Mouse (Mus musculus): ENCODE measurements around the gene Wnt16. TPM values are rescaled to one million over a fixed set of nuclear protein-coding genes. Genes with fewer than 3 reads are reported as not detected.
A peak's percentile ranks its signal among the peaks of the same experiment; 100 is the strongest.
"Not testable (repeated sequence)": the region's sequence is repeated elsewhere in the genome, so short reads cannot be mapped to it uniquely, and the experiment has no call there.

The Wnt16 gene
- not detected in 2 replicates for total RNA-seq (2017)

DNA sequence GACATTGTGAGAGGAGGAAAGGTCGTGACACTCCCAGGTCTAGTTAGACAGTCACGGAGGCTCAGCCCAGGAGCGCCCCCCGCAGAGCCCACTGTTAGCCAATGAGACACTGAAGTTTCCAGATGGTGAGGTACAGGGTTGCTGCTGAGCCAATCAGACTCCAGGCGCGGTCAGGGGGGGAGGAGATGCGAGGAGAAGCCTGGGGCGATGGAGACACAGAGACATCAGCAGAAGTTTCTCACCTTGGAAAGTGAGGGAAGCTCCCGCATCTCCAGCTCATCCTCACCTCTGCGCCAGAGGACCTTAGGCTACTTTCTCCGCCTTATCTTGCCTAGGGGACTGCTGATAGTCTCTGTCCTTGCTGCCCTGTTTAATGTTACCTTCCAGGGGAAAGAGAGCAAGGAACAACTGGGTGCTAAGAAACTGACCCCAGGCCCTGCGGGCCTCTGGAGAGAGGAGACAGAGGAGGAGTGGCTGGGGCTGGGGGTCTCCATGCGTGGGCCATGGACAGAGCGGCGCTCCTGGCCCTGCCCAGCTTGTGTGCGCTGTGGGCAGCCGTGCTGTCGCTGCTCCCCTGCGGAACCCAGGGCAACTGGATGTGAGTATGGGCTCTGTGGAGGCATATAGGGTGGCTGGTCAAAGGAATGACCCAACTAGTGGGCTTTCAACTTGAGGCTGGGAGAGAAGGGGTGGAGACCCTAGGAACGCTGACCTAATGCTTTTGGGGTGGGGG, at the start of gene Wnt16:
Wnt16 (plus strand) TSS at position 224 of the 733 bp plus-strand sequence.
- ATAC-seq (replicated peaks; ENCODE audit: low read depth, poor library complexity, severe bottlenecking) = peak; percentile 21; the same call in 1 of the 2 replicates

DNA sequence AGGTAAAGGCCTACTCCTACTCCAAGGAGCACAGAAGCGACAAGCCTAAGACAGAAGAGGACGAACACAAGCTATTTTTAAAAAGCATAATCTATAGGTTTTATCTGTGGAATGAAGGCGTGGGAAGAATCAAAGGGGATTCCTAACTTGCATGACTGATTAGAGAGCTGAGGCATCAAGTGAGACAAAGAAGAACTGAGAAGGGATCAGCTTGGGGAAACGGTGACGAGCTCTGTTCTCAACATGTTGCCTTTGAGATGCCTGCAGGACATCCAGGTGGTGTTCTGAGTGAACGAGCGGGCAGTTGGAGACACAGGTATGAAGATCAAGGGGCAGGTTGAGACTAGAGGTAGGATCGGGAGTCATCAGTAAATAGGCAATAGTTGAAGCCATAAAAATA, 44.7 kb upstream of the Wnt16 start:
- no peak for ATAC-seq (replicated peaks; ENCODE audit: low read depth, poor library complexity, severe bottlenecking)

DNA sequence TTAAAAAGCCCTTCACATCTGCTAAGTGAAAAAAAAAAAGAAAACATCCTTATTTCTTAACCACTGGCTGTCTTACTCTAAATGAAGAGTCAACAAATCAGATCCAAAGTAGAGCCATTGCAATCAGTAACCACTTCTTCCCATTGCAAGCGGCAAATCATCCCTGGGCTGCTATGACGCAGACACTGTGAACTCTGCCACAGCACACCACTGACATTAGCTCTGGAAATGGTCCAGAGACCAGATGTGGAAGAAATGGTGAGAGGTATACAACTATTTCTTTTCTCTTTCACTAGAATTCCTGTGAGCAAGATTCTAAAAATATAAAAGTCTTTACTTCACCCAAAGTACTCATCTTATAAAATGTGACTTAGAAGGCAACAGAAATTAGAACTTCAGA, 41.3 kb upstream of the Wnt16 start:
- no peak for ATAC-seq (replicated peaks; ENCODE audit: low read depth, poor library complexity, severe bottlenecking)

DNA sequence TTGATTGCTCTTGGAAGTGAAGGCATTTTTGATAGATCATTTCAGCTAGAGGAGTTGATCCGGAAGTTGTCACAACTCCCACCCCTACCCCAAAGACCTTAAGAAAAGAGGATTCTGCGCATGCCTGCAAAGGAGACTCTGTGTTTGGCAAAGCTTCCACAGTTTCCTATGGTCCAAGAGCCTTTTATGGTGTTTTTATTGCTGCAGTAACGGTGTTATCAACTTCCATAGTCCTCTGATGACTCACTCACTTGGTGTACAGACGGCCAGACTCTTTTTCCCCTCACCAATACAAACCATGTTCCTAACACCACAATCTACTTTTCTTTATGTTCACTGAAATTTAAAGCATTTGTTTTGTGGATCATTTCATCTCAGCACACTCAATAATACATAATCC, 29.2 kb upstream of the Wnt16 start:
- no peak for ATAC-seq (replicated peaks; ENCODE audit: low read depth, poor library complexity, severe bottlenecking)

DNA sequence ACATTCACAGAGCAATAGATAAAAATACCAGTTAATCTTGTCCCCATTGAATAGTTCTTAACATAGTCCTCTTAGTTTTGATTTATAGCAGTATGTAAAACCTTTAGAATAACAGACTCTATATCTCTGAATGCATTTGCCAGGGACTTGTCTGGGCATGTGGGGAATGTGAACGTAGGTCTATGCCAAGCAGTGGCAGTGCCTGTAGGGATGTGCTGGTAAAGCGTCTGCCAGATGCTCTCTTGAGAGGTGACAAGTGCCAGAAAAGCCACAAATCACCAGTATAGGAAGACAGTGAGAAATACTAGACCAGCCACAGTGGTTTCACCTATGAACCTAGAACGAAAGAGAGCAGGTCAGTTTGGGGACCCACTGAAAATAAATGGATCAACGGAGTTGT, 25.5 kb upstream of the Wnt16 start:
- no peak for ATAC-seq (replicated peaks; ENCODE audit: low read depth, poor library complexity, severe bottlenecking)

DNA sequence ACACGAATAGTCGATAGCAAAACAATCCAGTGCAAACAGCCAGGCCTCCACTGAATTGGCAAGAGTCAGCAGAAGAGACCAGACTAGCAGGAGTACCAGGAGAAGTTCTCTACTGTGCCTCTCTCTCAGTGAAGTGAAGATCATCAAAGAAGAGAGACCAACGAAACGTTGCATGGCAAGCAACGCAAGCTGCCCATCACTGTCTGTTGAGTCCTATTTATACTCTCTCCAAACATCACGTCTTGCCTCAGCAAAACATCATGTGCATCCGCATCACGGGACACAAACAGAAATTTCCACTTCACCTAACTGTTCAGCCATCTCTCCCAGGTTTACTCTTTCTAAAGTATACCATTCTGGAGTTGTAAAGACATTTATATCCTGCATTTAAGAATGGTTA, 23.9 kb upstream of the Wnt16 start:
- ATAC-seq (replicated peaks; ENCODE audit: low read depth, poor library complexity, severe bottlenecking) = not testable (repeated sequence)

DNA sequence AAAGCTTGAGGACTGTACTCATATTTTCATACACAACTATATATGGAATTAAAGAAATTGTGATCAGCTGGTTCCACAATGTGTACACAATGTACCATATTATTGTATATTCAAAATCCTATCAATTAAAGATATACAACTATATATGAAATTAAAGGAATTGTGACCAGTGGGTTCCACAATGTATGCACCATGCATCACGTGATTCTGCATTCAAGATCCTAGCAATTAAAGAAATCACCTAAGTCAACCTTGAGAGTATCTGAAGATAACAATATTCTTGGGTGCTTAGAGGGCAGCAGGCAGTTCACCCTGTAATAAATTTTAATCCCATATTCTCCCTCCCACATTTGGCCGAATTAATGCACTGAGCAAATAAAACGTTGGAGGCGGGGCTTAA, 22.0 kb upstream of the Wnt16 start:
- ATAC-seq (replicated peaks; ENCODE audit: low read depth, poor library complexity, severe bottlenecking) = no peak

DNA sequence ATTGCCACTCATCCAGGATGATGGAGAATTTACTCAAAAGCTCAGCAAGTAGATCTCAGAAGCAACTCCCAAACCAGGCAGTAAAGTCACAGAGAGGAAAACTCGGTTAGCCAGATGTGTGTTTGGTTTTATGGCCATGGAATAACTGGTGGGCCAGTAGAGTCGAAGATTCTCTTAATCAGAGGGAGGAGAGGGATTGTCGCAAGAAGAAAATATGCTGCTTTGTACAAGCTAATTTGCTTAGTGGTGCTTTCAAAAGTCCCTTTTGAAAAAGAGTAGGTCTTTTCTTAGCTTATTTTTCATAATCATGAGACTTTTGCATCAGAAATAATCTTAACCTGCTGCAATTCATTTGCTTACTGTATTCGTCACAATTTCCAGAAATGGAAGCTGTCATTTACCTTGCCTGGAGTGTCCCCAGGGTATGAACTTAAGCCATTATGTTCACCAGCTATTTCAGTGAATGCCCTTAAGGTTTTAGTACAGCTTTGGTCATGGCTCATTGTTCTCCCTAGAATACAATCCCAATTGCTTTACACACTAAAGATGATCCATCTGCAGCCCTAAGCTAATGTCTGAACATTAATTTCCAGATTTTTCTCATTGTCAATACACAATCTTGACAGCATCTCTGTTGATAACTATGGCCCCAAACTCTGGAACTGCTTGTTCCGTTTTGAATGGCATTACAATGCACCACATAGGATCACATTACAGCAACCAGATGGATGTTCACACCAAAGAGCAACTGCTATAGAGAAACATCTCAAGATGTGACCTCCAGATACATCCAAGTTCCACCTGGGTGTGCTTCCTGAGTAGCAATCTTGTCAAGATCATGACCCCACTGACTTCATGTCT, 20.0 kb upstream of the Wnt16 start:
- ATAC-seq (replicated peaks; ENCODE audit: low read depth, poor library complexity, severe bottlenecking) = no peak

DNA sequence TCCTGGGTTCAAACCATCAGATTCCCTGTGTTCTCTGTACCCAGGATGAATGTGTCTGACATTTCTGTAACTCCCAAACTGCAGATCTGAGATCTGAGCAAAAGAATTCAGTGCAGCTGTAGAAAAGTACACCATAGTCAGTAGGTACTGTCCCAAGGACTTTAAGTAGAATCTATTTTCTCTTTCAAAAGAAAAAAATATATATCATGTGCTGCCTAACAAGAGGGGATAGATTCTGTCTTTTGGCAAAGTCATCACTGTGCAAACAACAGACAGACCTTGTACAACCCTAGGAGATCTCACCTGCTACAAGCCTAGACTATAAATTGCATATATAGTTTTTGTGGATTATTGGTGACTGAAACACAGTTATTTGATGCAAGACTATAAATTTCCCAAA, 19.4 kb upstream of the Wnt16 start:
- ATAC-seq (replicated peaks; ENCODE audit: low read depth, poor library complexity, severe bottlenecking) = no peak

DNA sequence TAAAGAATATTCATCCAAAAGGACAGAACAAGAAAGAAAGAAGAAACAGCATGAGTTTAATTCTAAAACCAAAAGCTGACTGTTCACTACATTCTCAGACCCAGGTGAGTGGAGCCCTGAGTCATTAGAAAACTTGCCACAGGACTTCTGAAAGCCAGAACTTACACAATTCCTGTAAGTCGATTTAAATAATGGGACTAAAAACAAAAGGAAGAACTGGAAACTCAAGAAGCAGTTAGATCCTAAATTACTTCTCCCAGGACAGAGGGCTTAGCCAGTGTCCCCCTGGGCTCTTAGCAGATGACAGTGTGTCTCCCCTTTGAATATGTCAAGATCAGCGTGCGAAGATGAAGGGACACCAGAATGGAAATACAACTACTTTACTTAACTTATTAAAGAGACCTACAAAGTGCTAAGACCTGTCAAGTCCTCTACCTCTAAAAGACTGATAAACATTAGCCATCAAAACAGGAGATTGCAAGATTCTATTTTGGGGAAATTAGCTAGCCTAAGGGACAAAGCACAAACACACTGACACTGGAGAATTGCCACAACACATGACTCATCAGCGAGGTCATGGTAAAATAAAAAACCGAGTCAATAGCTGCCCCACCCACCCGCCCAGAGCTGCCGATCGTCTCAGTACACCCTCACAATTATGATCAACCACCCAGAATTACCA, 18.0 kb upstream of the Wnt16 start:
- ATAC-seq (replicated peaks; ENCODE audit: low read depth, poor library complexity, severe bottlenecking) = no peak

DNA sequence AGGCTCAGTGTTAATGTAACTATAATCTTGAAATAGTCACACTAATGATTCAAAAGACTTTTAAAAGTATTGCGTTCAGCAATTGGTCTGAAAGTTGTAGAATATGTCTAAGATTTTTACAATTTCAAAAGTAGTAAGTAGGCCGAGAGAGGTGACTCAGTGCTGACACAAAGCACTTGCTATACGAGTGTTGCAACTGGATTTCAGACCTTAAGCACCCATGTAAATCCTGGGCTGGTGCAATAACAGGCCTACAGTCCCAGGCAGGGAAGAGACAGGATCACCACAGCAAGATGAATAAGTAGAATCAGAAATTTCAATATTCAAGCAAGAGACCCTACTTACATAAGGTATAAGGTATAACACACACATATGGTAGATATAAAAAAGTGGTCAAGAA, 10.1 kb upstream of the Wnt16 start:
- no peak for ATAC-seq (replicated peaks; ENCODE audit: low read depth, poor library complexity, severe bottlenecking)

DNA sequence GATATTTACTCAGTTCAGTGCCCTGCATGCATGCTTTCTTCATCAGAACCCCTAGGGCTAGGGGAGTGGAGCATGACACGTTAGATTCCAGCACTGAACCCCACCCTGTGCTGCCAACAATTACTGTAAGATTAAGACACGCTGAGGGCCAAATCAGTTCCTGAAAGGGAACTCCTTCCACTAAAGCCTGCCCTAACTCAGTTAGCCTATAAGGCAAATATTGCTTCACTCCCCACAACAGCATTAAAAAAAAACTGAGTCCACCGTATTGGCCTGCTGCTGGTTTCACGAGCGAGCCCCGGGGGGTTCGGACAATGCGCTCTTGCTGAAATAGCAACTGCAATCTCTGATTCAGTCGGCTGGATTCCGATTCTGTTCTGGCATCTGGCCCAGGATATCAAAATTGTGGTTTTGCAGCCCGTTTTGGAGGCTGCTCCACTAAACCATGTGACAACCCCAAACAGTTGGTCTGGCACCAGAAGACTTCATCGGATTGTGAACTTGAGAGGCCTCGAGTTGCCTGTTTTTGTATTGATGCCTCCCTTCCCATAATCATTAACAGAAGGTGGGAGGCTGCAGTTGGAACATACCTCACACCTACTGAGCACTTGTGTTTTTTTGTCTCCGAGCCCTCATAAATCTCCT, 7.7 kb upstream of the Wnt16 start:
- peak; percentile 78 for ATAC-seq (replicated peaks; ENCODE audit: low read depth, poor library complexity, severe bottlenecking)

DNA sequence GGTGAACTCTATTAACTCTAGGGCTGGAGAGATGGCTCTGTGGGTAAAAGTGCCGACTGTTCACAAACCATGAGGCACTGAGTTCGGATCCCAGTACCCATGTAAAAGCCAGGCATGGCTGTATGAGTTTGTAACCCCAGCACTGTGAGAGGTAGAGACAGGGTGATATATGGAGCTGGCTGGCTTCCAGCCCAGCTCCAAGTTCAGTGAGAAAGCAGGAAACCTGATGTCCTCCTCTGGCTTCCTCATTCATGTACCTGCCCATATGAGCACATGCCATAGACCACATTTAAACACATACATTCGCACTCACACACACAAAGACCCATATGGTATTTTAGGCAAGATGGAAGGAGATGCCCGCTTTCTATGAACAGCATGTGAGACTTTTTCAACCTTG, 5.6 kb upstream of the Wnt16 start:
- ATAC-seq (replicated peaks; ENCODE audit: low read depth, poor library complexity, severe bottlenecking) = 0 out of 2 replicates have a peak, but pooled peaks have one; percentile 13

DNA sequence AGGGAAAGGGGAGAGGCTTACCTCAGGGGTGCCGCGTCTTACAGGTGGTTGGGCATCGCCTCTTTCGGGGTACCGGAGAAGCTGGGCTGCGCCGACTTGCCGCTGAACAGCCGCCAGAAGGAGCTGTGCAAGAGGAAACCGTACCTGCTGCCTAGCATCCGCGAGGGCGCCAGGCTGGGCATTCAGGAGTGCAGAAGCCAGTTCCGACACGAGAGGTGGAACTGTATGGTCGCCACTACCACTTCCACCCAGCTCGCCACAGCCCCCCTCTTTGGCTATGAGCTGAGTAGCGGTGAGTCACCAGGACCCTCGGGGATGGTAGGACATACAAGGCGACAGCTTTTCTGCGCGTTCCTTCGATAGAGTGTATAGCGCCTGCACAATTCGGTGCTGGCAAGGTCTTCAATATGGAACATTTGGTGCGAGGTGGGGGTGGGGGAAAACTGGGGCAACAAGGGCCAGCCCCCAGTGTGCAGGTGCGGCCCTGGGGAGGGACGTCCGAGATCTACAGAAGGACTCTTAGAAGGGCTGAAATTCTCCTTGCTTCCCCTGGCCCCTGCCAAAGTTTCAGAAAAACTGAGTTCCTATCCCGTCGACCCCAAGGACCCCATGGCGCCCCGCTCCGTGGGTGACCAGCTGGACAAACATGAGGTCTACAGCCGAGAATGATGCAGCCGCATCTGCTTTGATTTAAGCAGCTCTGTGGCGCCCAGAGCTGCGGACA, 872 bp downstream of the Wnt16 start:
- peak; percentile 67 for ATAC-seq (replicated peaks; ENCODE audit: low read depth, poor library complexity, severe bottlenecking)

DNA sequence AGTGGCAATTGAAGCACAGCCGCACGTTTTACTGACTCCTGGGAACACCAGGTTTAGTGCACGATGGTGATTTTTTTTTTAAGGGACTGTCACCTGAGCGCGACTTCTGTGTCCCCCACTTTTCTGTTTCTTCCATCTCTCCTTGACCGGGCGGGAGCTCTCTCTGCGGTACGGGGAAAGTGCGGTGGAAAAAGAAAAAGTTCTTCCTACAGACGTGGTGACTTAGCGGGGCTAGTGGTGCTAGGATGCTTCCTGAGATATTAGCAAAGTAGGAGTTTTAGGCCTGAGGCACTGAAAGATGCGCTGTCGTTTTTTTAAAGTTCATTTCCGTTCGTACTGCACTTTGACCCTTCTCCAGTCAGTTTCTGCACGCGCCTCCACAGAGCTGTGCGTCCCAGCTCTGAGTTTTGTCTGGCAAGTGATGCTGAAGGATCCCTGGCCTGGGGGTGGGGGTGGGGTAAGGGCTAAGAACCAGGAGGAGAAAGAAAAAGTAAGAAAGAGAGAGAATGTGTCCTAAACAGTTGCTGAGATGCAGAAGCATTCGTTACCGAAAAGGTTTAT, 1.5 kb downstream of the Wnt16 start:
- ATAC-seq (replicated peaks; ENCODE audit: low read depth, poor library complexity, severe bottlenecking) = no peak

DNA sequence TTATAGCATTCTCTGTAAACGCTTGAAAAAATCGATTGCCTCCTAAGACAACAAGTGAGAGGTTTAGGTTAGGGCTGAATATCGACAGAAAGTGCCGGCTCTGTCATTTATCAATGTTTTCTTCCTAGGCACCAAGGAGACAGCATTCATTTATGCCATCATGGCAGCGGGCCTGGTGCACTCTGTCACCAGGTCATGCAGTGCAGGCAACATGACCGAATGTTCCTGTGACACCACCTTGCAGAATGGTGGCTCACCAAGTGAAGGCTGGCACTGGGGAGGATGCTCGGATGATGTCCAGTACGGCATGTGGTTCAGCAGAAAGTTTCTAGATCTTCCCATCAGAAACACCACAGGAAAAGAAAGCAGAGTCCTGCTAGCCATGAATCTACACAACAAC, 2.8 kb downstream of the Wnt16 start:
- no peak for ATAC-seq (replicated peaks; ENCODE audit: low read depth, poor library complexity, severe bottlenecking)

DNA sequence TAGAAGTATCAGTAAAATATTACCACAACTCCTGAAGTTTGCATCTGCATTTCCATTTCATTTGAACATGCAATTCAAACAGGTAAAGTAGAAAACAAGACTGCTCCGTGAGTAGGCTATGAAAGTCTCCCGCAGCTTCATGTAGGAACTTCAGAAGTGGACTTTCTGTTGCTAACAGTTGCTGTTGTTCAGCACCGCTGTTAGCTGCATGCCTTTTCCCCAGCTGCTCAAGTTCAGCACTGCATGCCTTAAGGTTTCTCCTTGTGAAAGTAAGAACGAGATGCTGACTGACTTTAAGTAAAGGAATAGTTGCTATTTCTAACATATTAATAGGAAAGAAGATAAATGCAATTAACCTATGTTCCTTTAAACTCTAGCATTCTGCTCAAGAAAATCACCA, 4.0 kb downstream of the Wnt16 start:
- no peak for ATAC-seq (replicated peaks; ENCODE audit: low read depth, poor library complexity, severe bottlenecking)

DNA sequence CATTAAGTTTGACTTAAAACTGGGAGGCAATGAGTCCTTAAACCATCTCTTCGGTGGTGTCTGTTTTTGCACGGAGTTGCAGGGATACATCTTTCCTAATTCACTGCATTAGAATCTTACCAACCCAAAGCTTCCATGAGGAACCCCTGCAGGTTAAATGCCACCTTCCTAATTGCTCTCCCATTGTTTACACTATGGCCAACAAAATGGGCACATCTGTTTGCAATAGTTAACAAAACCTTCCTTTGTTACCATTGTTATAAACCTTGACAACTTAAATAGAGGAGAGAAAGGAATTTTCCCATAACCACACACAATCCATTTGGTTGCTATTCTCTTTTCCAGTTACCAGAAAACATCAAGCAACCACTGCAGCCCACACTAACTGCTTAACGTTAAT, 5.9 kb downstream of the Wnt16 start:
- no peak for ATAC-seq (replicated peaks; ENCODE audit: low read depth, poor library complexity, severe bottlenecking)

DNA sequence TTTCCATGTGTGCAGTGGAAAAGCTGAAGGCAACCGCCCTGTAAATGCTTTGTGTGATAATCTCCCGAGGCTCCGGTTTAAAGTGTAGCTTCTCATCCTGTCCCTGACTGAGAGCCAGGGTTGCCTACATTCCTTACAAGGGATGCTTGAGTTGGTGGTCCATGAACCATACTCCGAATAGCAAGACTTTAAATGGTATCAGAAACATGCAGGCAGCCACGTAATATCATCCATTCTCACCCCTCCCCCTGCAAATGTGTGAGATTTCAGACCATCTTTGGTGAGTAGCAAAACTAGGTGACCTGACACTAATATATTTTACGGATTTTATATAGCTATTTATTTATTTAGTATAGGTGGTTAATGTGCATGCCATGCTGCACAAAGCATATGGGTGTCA, 9.0 kb downstream of the Wnt16 start:
- ATAC-seq (replicated peaks; ENCODE audit: low read depth, poor library complexity, severe bottlenecking) = no peak

DNA sequence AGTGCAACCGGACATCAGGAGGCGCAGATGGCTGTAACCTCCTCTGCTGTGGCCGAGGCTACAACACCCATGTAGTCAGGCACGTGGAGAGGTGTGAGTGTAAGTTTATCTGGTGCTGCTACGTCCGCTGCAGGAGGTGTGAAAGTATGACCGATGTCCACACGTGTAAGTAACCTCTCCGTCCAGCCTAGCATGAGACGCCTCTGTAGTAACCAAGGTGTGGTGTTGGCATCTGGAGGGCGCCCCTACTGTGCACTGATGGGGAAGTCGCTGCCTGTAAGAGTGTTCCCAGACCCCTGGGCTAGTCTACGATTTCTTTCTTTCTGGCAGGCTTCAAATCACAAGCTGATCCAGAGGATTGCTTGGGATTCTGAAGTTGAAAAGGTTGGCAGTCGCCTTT, 10.0 kb downstream of the Wnt16 start:
- no peak for ATAC-seq (replicated peaks; ENCODE audit: low read depth, poor library complexity, severe bottlenecking)

Measured in common myeloid progenitor, adult 5-6 weeks (primary cell).